Comparison of ENCODE assay signal across 15 mouse cellular contexts in genomic region chr8:121229550-121229949, GRCm38 (mm10).
DNase-seq lines count a peak whose midpoint lies in the region; ATAC-seq and TF ChIP-seq lines count a peak whose summit lies in the region.
"Had no signal": no experiment of that assay in that cellular context is flagged by ENCODE, and none has a peak within 500 bp of the region (broad histone marks: within the 10 kb centered on the region; RNA-seq: fewer than 3 reads in every experiment).

No protein-coding gene starts in this region.

- H3K9me3 ChIP-seq in kidney, embryonic 15.5 days (replicated peaks) = no peaks in the 10 kb centered on the region
- H3K9me3 ChIP-seq in kidney, embryonic 16.5 days (ENCODE audit: low read length) = no peaks in the 10 kb centered on the region
- no peaks in the 10 kb centered on the region for H3K9me3 ChIP-seq in embryonic facial prominence, embryonic 10.5 days
- no peaks in the 10 kb centered on the region for H3K9me3 ChIP-seq in midbrain, embryonic 13.5 days
- H3K9me3 ChIP-seq: embryonic facial prominence, embryonic 13.5 days; limb, embryonic 13.5 days had no signal

- TF ChIP-seq CTCF in C2C12 (IDR thresholded peaks at IDR 0.05; ENCODE audit: control insufficient read depth, insufficient read depth, insufficient read length) = no peak

- H3ac ChIP-seq in C2C12 (ENCODE audit: control insufficient read depth, insufficient read length, low read depth) = no peak overlapping the region

- H3K4me1 ChIP-seq in kidney, embryonic 15.5 days = peaks cover 20% of the 10 kb centered on the region
- peaks cover 15% of the 10 kb centered on the region for H3K4me1 ChIP-seq in kidney, embryonic 16.5 days (ENCODE audit: insufficient read depth, low read length)
- peaks cover 62% of the 10 kb centered on the region for H3K4me1 ChIP-seq in embryonic facial prominence, embryonic 10.5 days
- H3K4me1 ChIP-seq in midbrain, embryonic 13.5 days (replicated peaks) = no peaks in the 10 kb centered on the region

- DNase-seq in 3T3-L1 (ENCODE audit: low read depth, low spot score) = peak; percentile 73
- DNase-seq in embryonic facial prominence, embryonic 10.5 days (ENCODE audit: low spot score) = no peak
- DNase-seq: gastrocnemius, postnatal 14 days; layer of hippocampus, adult 9-11 months had no signal

- no peaks in the 10 kb centered on the region for H3K36me3 ChIP-seq in kidney, embryonic 15.5 days
- H3K36me3 ChIP-seq in kidney, embryonic 16.5 days (ENCODE audit: insufficient read depth, low read length) = no peaks in the 10 kb centered on the region
- H3K36me3 ChIP-seq in C2C12 (ENCODE audit: control insufficient read depth, insufficient read depth) = no peaks in the 10 kb centered on the region
- no peaks in the 10 kb centered on the region for H3K36me3 ChIP-seq in embryonic facial prominence, embryonic 10.5 days (replicated peaks)
- H3K36me3 ChIP-seq in midbrain, embryonic 13.5 days = no peaks in the 10 kb centered on the region
- H3K36me3 ChIP-seq: embryonic facial prominence, embryonic 13.5 days; limb, embryonic 13.5 days had no signal

- no peak overlapping the region for H3K27ac ChIP-seq in kidney, embryonic 15.5 days
- no peak overlapping the region for H3K27ac ChIP-seq in kidney, embryonic 16.5 days (ENCODE audit: low read length)
- H3K27ac ChIP-seq in embryonic facial prominence, embryonic 10.5 days (replicated peaks) = peak overlapping the region; percentile 58
- H3K27ac ChIP-seq in midbrain, embryonic 13.5 days = no peak overlapping the region
- H3K27ac ChIP-seq: embryonic facial prominence, embryonic 13.5 days; hindbrain, embryonic 14.5 days; limb, embryonic 13.5 days; liver, embryonic 14.5 days had no signal

- H3K4me3 ChIP-seq in kidney, embryonic 15.5 days (replicated peaks) = no peak overlapping the region
- no peak overlapping the region for H3K4me3 ChIP-seq in kidney, embryonic 16.5 days (ENCODE audit: low read length)
- no peak overlapping the region for H3K4me3 ChIP-seq in C2C12 (ENCODE audit: insufficient read depth, poor library complexity, severe bottlenecking)
- no peak overlapping the region for H3K4me3 ChIP-seq in embryonic facial prominence, embryonic 10.5 days
- H3K4me3 ChIP-seq in midbrain, embryonic 13.5 days (replicated peaks) = no peak overlapping the region
- H3K4me3 ChIP-seq: embryonic facial prominence, embryonic 13.5 days; limb, embryonic 13.5 days had no signal

- 0 out of 2 replicates have a peak, but pooled peaks have one; percentile 20 for ATAC-seq in kidney, embryonic 15.5 days (replicated peaks; ENCODE audit: low FRiP score)
- no peak; the same call in 1 of the 2 replicates for ATAC-seq in kidney, embryonic 16.5 days (ENCODE audit: low FRiP score, low TSS enrichment)
- no peak for ATAC-seq in midbrain, embryonic 13.5 days
- ATAC-seq in megakaryocyte progenitor cell, adult 5-6 weeks (replicated peaks; ENCODE audit: poor library complexity) = no peak
- ATAC-seq: intestine, embryonic 16.5 days; midbrain, embryonic 16.5 days had no signal

- peaks cover 7% of the 10 kb centered on the region; the same call in 1 of the 2 replicates for H3K27me3 ChIP-seq in kidney, embryonic 15.5 days
- 0 out of 2 replicates have a peak, but pooled peaks cover 3% of the 10 kb centered on the region for H3K27me3 ChIP-seq in kidney, embryonic 16.5 days (ENCODE audit: insufficient read depth, low read length)
- no peaks in the 10 kb centered on the region for H3K27me3 ChIP-seq in C2C12 (ENCODE audit: control insufficient read depth, insufficient read depth, insufficient read length)
- peaks cover 47% of the 10 kb centered on the region for H3K27me3 ChIP-seq in embryonic facial prominence, embryonic 10.5 days (replicated peaks; ENCODE audit: low read depth, poor library complexity, severe bottlenecking)
- H3K27me3 ChIP-seq in midbrain, embryonic 13.5 days = no peaks in the 10 kb centered on the region

- no peak overlapping the region for H3K9ac ChIP-seq in kidney, embryonic 15.5 days
- no peak overlapping the region for H3K9ac ChIP-seq in kidney, embryonic 16.5 days (replicated peaks; ENCODE audit: low read length)
- H3K9ac ChIP-seq in midbrain, embryonic 13.5 days (replicated peaks) = no peak overlapping the region
- H3K9ac ChIP-seq: embryonic facial prominence, embryonic 13.5 days; hindbrain, embryonic 14.5 days; limb, embryonic 13.5 days; liver, embryonic 14.5 days had no signal

- WGBS in kidney, embryonic 15.5 days = 30% methylated on average over 7 of the region's 7 CpGs
- WGBS in kidney, embryonic 16.5 days = 28% methylated on average over 7 of the region's 7 CpGs
- 32% methylated on average over 7 of the region's 7 CpGs for WGBS in embryonic facial prominence, embryonic 10.5 days
- 43% methylated on average over 7 of the region's 7 CpGs for WGBS in midbrain, embryonic 13.5 days

- no peaks in the 10 kb centered on the region for H3K79me3 ChIP-seq in C2C12 (ENCODE audit: low read depth)

- no peak overlapping the region for H3K4me2 ChIP-seq in kidney, embryonic 15.5 days
- H3K4me2 ChIP-seq in kidney, embryonic 16.5 days (replicated peaks; ENCODE audit: low read depth, low read length) = no peak overlapping the region
- H3K4me2 ChIP-seq in midbrain, embryonic 13.5 days (replicated peaks) = no peak overlapping the region
- H3K4me2 ChIP-seq: embryonic facial prominence, embryonic 13.5 days; hindbrain, embryonic 14.5 days; limb, embryonic 13.5 days had no signal

- no peaks in the 10 kb centered on the region for H3K79me2 ChIP-seq in C2C12 (ENCODE audit: control insufficient read depth, insufficient read depth)

TF ChIP-seq in C2C12, 6 proteins besides CTCF, POLR2A, EP300 and RAD21:
- peak; percentile 20 for TF ChIP-seq MAX (IDR thresholded peaks at IDR 0.05)
- TF ChIP-seq CEBPB (IDR thresholded peaks at IDR 0.05; ENCODE audit: low read depth) = no peak
- peak; percentile 42 for TF ChIP-seq MYOD1 (IDR thresholded peaks at IDR 0.05; ENCODE audit: control insufficient read depth, insufficient read length, low read depth)
- TF ChIP-seq USF1 (IDR thresholded peaks at IDR 0.05; ENCODE audit: low read depth) = peak; percentile 1
